Mouse (Mus musculus): Measurements from ENCODE around the gene Larp1. TPM values are rescaled to one million over a fixed set of nuclear protein-coding genes. Genes with fewer than 3 reads are reported as not detected.

Gene Larp1
- polyA plus RNA-seq, 1 experiment from 2014 or later: 23.4 TPM

- Histone ChIP-seq H3K27ac (ENCODE audit: low read depth, low read length) (no peak overlapping the region), H3K36me3 (ENCODE audit: control insufficient read depth, insufficient read depth, low read length) (no peaks in the 10 kb centered on the region), H3K4me2 (ENCODE audit: low read depth, low read length) (peak overlapping the region; percentile 76; the same call in 1 of the 2 replicates), H3K4me1 (ENCODE audit: control insufficient read depth, insufficient read depth, low read length) (peaks cover 16% of the 10 kb centered on the region), H3K9ac (replicated peaks; ENCODE audit: low read depth, low read length) (no peak overlapping the region), H3K9me3 (ENCODE audit: control insufficient read depth, low read length) (no peaks in the 10 kb centered on the region), H3K4me3 (ENCODE audit: low read depth, low read length) (0 out of 2 replicates have a peak overlapping the region, but pooled peaks have one; percentile 90), H3K27me3 (ENCODE audit: control insufficient read depth, insufficient read depth, low read length) (no peaks in the 10 kb centered on the region; the same call in 1 of the 2 replicates)
- ATAC-seq (ENCODE audit: low read depth): no peak
- WGBS: 88% methylated on average over 9 of the region's 9 CpGs
Measured at GRCm38 (mm10) chr11:58102581-58103343, 93.9 kb downstream of the Larp1 start.

- Histone ChIP-seq H3K9ac (replicated peaks; ENCODE audit: low read depth, low read length) (peak overlapping the region; percentile 88), H3K9me3 (ENCODE audit: control insufficient read depth, low read length) (no peaks in the 10 kb centered on the region), H3K27ac (ENCODE audit: low read depth, low read length) (peak overlapping the region; percentile 63), H3K4me1 (ENCODE audit: control insufficient read depth, insufficient read depth, low read length) (peaks cover 16% of the 10 kb centered on the region), H3K36me3 (ENCODE audit: control insufficient read depth, insufficient read depth, low read length) (no peaks in the 10 kb centered on the region), H3K4me3 (ENCODE audit: low read depth, low read length) (peak overlapping the region; percentile 90), H3K4me2 (ENCODE audit: low read depth, low read length) (peak overlapping the region; percentile 76), H3K27me3 (ENCODE audit: control insufficient read depth, insufficient read depth, low read length) (no peaks in the 10 kb centered on the region; the same call in 1 of the 2 replicates)
- WGBS: 53% methylated on average over 13 of the region's 13 CpGs
- peak; percentile 39 for ATAC-seq (ENCODE audit: low read depth)
Measured at GRCm38 (mm10) chr11:58103344-58103653, 94.4 kb downstream of the Larp1 start.

GRCm38 (mm10) chr11:58103697-58104306, 94.9 kb downstream of the Larp1 start, which contains the start of gene Cnot8:
Gene Cnot8, plus strand, starts transcription at chr11:58104153.
- under 1% methylated on average over 55 of the region's 55 CpGs for WGBS
- peak; percentile 97 for ATAC-seq (ENCODE audit: low read depth)
- H3K4me1 ChIP-seq (ENCODE audit: control insufficient read depth, insufficient read depth, low read length): peaks cover 16% of the 10 kb centered on the region
- peak within 1 kb of the TSS; percentile 76 for H3K4me2 ChIP-seq (ENCODE audit: low read depth, low read length)
- H3K36me3 ChIP-seq (ENCODE audit: control insufficient read depth, insufficient read depth, low read length): no peaks in the 10 kb centered on the region
- peak within 1 kb of the TSS; percentile 82 for H3K27ac ChIP-seq (ENCODE audit: low read depth, low read length)
- no peaks in the 10 kb centered on the region for H3K27me3 ChIP-seq (ENCODE audit: control insufficient read depth, insufficient read depth, low read length)
- H3K9me3 ChIP-seq (ENCODE audit: control insufficient read depth, low read length): no peaks in the 10 kb centered on the region
- peak within 1 kb of the TSS; percentile 88 for H3K9ac ChIP-seq (replicated peaks; ENCODE audit: low read depth, low read length)
- H3K4me3 ChIP-seq (ENCODE audit: low read depth, low read length): peak within 1 kb of the TSS; percentile 90

DNA sequence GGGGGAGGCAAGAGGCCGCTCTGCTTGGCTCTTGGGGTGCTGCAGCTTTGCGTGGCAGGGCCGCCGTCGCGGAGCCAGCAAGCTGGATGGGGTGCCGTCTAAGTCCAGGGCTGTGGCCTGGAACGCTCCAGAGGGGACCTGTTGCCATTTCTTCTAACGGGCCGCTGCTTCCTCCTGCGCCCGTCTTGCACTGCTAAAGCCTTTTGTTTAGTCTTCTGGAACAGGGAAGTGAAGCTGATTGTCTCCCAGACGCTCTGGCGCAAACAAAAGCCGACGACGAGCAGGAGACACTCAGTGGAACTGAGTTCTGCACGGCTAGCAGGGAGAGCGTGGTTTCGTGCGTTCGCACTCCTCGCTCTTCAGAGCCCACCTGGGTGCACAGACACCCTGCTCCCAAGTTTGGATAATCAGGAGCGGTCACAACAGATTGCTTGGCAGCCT, 95.5 kb downstream of the Larp1 start:
- WGBS: 0% methylated on average over 24 of the region's 24 CpGs
- peak; percentile 29 for ATAC-seq (ENCODE audit: low read depth)
- H3K4me3 ChIP-seq (ENCODE audit: low read depth, low read length): peak overlapping the region; percentile 90
- H3K4me1 ChIP-seq (ENCODE audit: control insufficient read depth, insufficient read depth, low read length): peaks cover 16% of the 10 kb centered on the region
- H3K27ac ChIP-seq (ENCODE audit: low read depth, low read length): peak overlapping the region; percentile 82
- no peaks in the 10 kb centered on the region for H3K27me3 ChIP-seq (ENCODE audit: control insufficient read depth, insufficient read depth, low read length)
- peak overlapping the region; percentile 76 for H3K4me2 ChIP-seq (ENCODE audit: low read depth, low read length)
- no peaks in the 10 kb centered on the region for H3K9me3 ChIP-seq (ENCODE audit: control insufficient read depth, low read length)
- peak overlapping the region; percentile 88 for H3K9ac ChIP-seq (replicated peaks; ENCODE audit: low read depth, low read length)
- no peaks in the 10 kb centered on the region for H3K36me3 ChIP-seq (ENCODE audit: control insufficient read depth, insufficient read depth, low read length)

DNA sequence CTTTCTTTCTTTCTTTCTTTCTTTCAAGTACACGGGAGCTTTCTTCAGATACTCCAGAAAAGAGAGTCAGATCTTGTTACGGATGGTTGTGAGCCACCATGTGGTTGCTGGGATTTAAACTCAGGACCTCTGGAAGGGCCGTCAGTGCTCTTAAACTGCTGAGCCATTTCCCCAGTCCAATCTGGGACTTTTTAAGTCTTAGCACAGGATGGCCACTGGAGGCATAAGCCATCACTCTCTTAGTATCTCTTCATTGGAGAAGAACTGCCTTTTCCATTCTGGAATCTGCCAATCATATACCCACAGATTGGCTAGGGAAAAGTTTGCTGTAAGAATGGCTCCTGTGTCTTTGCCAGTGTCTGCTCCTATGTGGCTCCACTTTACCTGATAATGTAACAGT, 98.1 kb downstream of the Larp1 start:
- Histone ChIP-seq H3K27me3 (ENCODE audit: control insufficient read depth, insufficient read depth, low read length) (no peaks in the 10 kb centered on the region), H3K27ac (ENCODE audit: low read depth, low read length) (no peak overlapping the region), H3K9me3 (ENCODE audit: control insufficient read depth, low read length) (no peaks in the 10 kb centered on the region), H3K4me2 (ENCODE audit: low read depth, low read length) (no peak overlapping the region), H3K4me1 (ENCODE audit: control insufficient read depth, insufficient read depth, low read length) (peaks cover 16% of the 10 kb centered on the region), H3K9ac (replicated peaks; ENCODE audit: low read depth, low read length) (no peak overlapping the region), H3K36me3 (ENCODE audit: control insufficient read depth, insufficient read depth, low read length) (peaks cover 22% of the 10 kb centered on the region), H3K4me3 (ENCODE audit: low read depth, low read length) (no peak overlapping the region)
- WGBS: 55% methylated on average over 3 of the region's 3 CpGs
- no peak for ATAC-seq (ENCODE audit: low read depth)

GRCm38 (mm10) chr11:58107664-58108337, 98.9 kb downstream of the Larp1 start:
- 76% methylated on average over 4 of the region's 4 CpGs for WGBS
- ATAC-seq (ENCODE audit: low read depth): no peak

More at GRCm38 (mm10) chr11:58107664-58108337, 98.9 kb downstream of the Larp1 start:
- Histone ChIP-seq H3K27me3 (ENCODE audit: control insufficient read depth, insufficient read depth, low read length) (no peaks in the 10 kb centered on the region), H3K36me3 (ENCODE audit: control insufficient read depth, insufficient read depth, low read length) (peaks cover 29% of the 10 kb centered on the region), H3K4me2 (ENCODE audit: low read depth, low read length) (no peak overlapping the region), H3K4me1 (ENCODE audit: control insufficient read depth, insufficient read depth, low read length) (peaks cover 16% of the 10 kb centered on the region), H3K9ac (replicated peaks; ENCODE audit: low read depth, low read length) (no peak overlapping the region), H3K27ac (ENCODE audit: low read depth, low read length) (no peak overlapping the region), H3K4me3 (ENCODE audit: low read depth, low read length) (no peak overlapping the region), H3K9me3 (ENCODE audit: control insufficient read depth, low read length) (no peaks in the 10 kb centered on the region)

Other genes with a start within 250 kb of the Larp1 start
- gene Sap30l, start 207.4 kb upstream of the Larp1 start, polyA plus RNA-seq (2014; fragmentation: Nextera tagmentation; extraction: Ambion mirVana): 11.7 and 15.8 TPM in 2 replicates
- gene Hand1, start 176.2 kb upstream of the Larp1 start, polyA plus RNA-seq (2014; fragmentation: Nextera tagmentation; extraction: Ambion mirVana): 0.11 and 0.14 TPM in 2 replicates
- gene Gm12248, start 84.1 kb downstream of the Larp1 start, polyA plus RNA-seq (2014; fragmentation: Nextera tagmentation; extraction: Ambion mirVana): not detected in 2 replicates
- gene Cnot8, start 95.1 kb downstream of the Larp1 start, polyA plus RNA-seq (2014; fragmentation: Nextera tagmentation; extraction: Ambion mirVana): 107 and 112 TPM in 2 replicates
- 14.9 and 15.6 TPM in 2 replicates for gene Gemin5, start 159.5 kb downstream of the Larp1 start, polyA plus RNA-seq (2014; fragmentation: Nextera tagmentation; extraction: Ambion mirVana)
- 96.2 and 101 TPM in 2 replicates for gene Mrpl22, start 162.6 kb downstream of the Larp1 start, polyA plus RNA-seq (2014; fragmentation: Nextera tagmentation; extraction: Ambion mirVana)
- gene Igtp, start 190.5 kb downstream of the Larp1 start, polyA plus RNA-seq (2014; fragmentation: Nextera tagmentation; extraction: Ambion mirVana): 0.68 and 1.8 TPM in 2 replicates
- gene Irgm2, start 190.6 kb downstream of the Larp1 start, polyA plus RNA-seq (2014; fragmentation: Nextera tagmentation; extraction: Ambion mirVana): 0.32 and 1.0 TPM in 2 replicates